24 mouse cellular contexts compared by ENCODE assay signal in genomic region chr7:37753024-37753423, GRCm38 (mm10). TPM values are rescaled to one million over a fixed set of nuclear protein-coding genes. Genes with fewer than 3 reads are reported as not detected.
DNase-seq lines count a peak whose midpoint lies in the region; ATAC-seq and TF ChIP-seq lines count a peak whose summit lies in the region.
"Had no signal": no experiment of that assay in that cellular context is flagged by ENCODE, and none has a peak within 500 bp of the region (broad histone marks: within the 10 kb centered on the region; RNA-seq: fewer than 3 reads in every experiment).

No protein-coding gene starts in this region.

- no peak overlapping the region for H3K4me2 ChIP-seq in hindbrain, embryonic 13.5 days
- H3K4me2 ChIP-seq: embryonic facial prominence, embryonic 12.5 days; embryonic facial prominence, embryonic 15.5 days; forebrain, embryonic 15.5 days; heart, embryonic 12.5 days; heart, embryonic 15.5 days; hindbrain, embryonic 15.5 days had no signal

- no peak overlapping the region for H3K4me3 ChIP-seq in hindbrain, embryonic 10.5 days
- no peak overlapping the region for H3K4me3 ChIP-seq in hindbrain, embryonic 13.5 days
- H3K4me3 ChIP-seq in left cerebral cortex, adult 2 months: no peak overlapping the region
- H3K4me3 ChIP-seq: embryonic facial prominence, embryonic 12.5 days; embryonic facial prominence, embryonic 15.5 days; forebrain, embryonic 15.5 days; heart, embryonic 12.5 days; heart, embryonic 15.5 days; hindbrain, embryonic 15.5 days had no signal

- TF ChIP-seq CTCF in left cerebral cortex, adult 2 months (IDR thresholded peaks at IDR 0.05): no peak

- H3K27ac ChIP-seq in hindbrain, embryonic 10.5 days: 0 out of 2 replicates have a peak overlapping the region, but pooled peaks have one; percentile 45
- H3K27ac ChIP-seq in hindbrain, embryonic 13.5 days: no peak overlapping the region
- peak overlapping the region; percentile 36; the same call in 1 of the 2 replicates for H3K27ac ChIP-seq in left cerebral cortex, adult 2 months
- H3K27ac ChIP-seq: embryonic facial prominence, embryonic 12.5 days; embryonic facial prominence, embryonic 15.5 days; forebrain, embryonic 15.5 days; heart, embryonic 15.5 days; hindbrain, embryonic 15.5 days had no signal

- H3K9ac ChIP-seq in hindbrain, embryonic 13.5 days: no peak overlapping the region
- H3K9ac ChIP-seq: embryonic facial prominence, embryonic 12.5 days; embryonic facial prominence, embryonic 15.5 days; forebrain, embryonic 15.5 days; heart, embryonic 12.5 days; heart, embryonic 15.5 days; hindbrain, embryonic 15.5 days had no signal

- intact Hi-C loops in left cerebral cortex, adult 2 months (cut with DNase I): no loop called here
- intact Hi-C loops in left cerebral cortex, postnatal 10 days (cut with DNase I): no loop called here

- H3K27me3 ChIP-seq in hindbrain, embryonic 10.5 days (ENCODE audit: insufficient read depth, poor library complexity, severe bottlenecking): no peaks in the 10 kb centered on the region
- no peaks in the 10 kb centered on the region for H3K27me3 ChIP-seq in hindbrain, embryonic 13.5 days
- H3K27me3 ChIP-seq: embryonic facial prominence, embryonic 12.5 days; embryonic facial prominence, embryonic 15.5 days; forebrain, embryonic 15.5 days; hindbrain, embryonic 15.5 days had no signal

- H3K9me3 ChIP-seq in hindbrain, embryonic 10.5 days: no peaks in the 10 kb centered on the region
- H3K9me3 ChIP-seq in hindbrain, embryonic 13.5 days: no peaks in the 10 kb centered on the region
- H3K9me3 ChIP-seq: embryonic facial prominence, embryonic 12.5 days; embryonic facial prominence, embryonic 15.5 days; forebrain, embryonic 15.5 days; heart, embryonic 12.5 days; heart, embryonic 15.5 days; hindbrain, embryonic 15.5 days had no signal

- H3K36me3 ChIP-seq in hindbrain, embryonic 10.5 days: peaks cover 49% of the 10 kb centered on the region
- 0 out of 2 replicates have a peak, but pooled peaks cover 3% of the 10 kb centered on the region for H3K36me3 ChIP-seq in hindbrain, embryonic 13.5 days
- H3K36me3 ChIP-seq: embryonic facial prominence, embryonic 12.5 days; embryonic facial prominence, embryonic 15.5 days; forebrain, embryonic 15.5 days; G1E; heart, embryonic 12.5 days; heart, embryonic 15.5 days; hindbrain, embryonic 15.5 days had no signal

- WGBS in hindbrain, embryonic 10.5 days: 50% methylated on average over 1 of the region's 1 CpGs
- 46% methylated on average over 1 of the region's 1 CpGs for WGBS in hindbrain, embryonic 13.5 days

- no peak for ATAC-seq in hindbrain, embryonic 13.5 days (ENCODE audit: low FRiP score)
- ATAC-seq: activated CD4-positive, CD25-positive, alpha-beta regulatory T cell, adult 4 months; forebrain, embryonic 15.5 days had no signal

- H3K4me1 ChIP-seq in hindbrain, embryonic 10.5 days (replicated peaks): peaks cover 8% of the 10 kb centered on the region
- H3K4me1 ChIP-seq in hindbrain, embryonic 13.5 days (replicated peaks): peaks cover 3% of the 10 kb centered on the region; the same call in 1 of the 2 replicates
- H3K4me1 ChIP-seq: embryonic facial prominence, embryonic 12.5 days; embryonic facial prominence, embryonic 15.5 days; forebrain, embryonic 15.5 days; heart, embryonic 12.5 days; heart, embryonic 15.5 days; hindbrain, embryonic 15.5 days had no signal

- DNase-seq in hindbrain, embryonic 10.5 days (ENCODE audit: low spot score): no peak
- no peak for DNase-seq in left cerebral cortex, adult 2 months (ENCODE audit: extremely low spot score in 1 of 2, low spot score in 2 of 2)
- DNase-seq in left cerebral cortex, postnatal 10 days (ENCODE audit: extremely low spot score in 1 of 2, low spot score in 2 of 2): no peak
- peak; percentile 13 for DNase-seq in R1 (ENCODE audit: low read depth, low spot score)
- peak; percentile 50 for DNase-seq in telencephalon, adult 2 months (ENCODE audit: low read depth, low spot score)
- DNase-seq in adrenal gland, adult (ENCODE audit: inconsistent age in 2 of 2, low spot score in 1 of 2): no peak
- no peak for DNase-seq in thymus, postnatal 36 days
- DNase-seq: adrenal gland, postnatal 25 days; cerebellum, adult 18-20 months; cerebellum, adult 9-10 months; cerebellum, postnatal 14 days; gastrocnemius, postnatal 25 days; heart, adult 18-20 months; heart, postnatal 10 days; heart, postnatal 36 days had no signal

RNA-seq across cellular contexts. Expression of gene Zfp536, which starts 20.4 kb away (rescaled TPM):
- 32.2 and 40.7 TPM in 2 replicates for polyA plus RNA-seq in hindbrain, embryonic 10.5 days (2016; fragmentation: Nextera tagmentation; extraction: Ambion mirVana)
- 50.9 and 51.4 TPM in 2 replicates for polyA plus RNA-seq in hindbrain, embryonic 13.5 days (2015; fragmentation: Nextera tagmentation; extraction: Ambion mirVana)
- 10 to 100 TPM; 35.1 to 43.5 TPM for total RNA-seq in left cerebral cortex, adult 2 months (2021)
- total RNA-seq in left cerebral cortex, postnatal 10 days (2021): 10 to 100 TPM; 29.8 to 33.2 TPM
- polyA plus RNA-seq: G1E had no signal

Comparison
In these comparisons a context has a peak if more than half of its experiments do, and no peak if none do; other contexts are left out.
1. DNase-seq: peak in R1 (single experiment) and telencephalon, adult 2 months (single experiment); none in hindbrain, embryonic 10.5 days (single experiment), left cerebral cortex, adult 2 months (0 of 2), left cerebral cortex, postnatal 10 days (0 of 2), adrenal gland, adult (0 of 2) and thymus, postnatal 36 days (0 of 2).